Mouse (Mus musculus): Measurements from ENCODE around the gene Wdr38. TPM values are rescaled to one million over a fixed set of nuclear protein-coding genes. Genes with fewer than 3 reads are reported as not detected.

Gene Wdr38
- polyA plus RNA-seq, 1 experiment: 1.6 TPM

- no peaks in the 10 kb centered on the region for H3K36me3 ChIP-seq (ENCODE audit: control insufficient read depth, insufficient read depth, low read length)
- DNase-seq: no peak
- H3K27ac ChIP-seq (ENCODE audit: control insufficient read depth, insufficient read depth, low read length): no peak overlapping the region
- WGBS: 99% methylated on average over 2 of the region's 2 CpGs
- no peak overlapping the region for H3K4me3 ChIP-seq (ENCODE audit: control insufficient read depth, insufficient read depth, low read length)
- H3K4me1 ChIP-seq (replicated peaks; ENCODE audit: control insufficient read depth, insufficient read depth, low read length): peaks cover 11% of the 10 kb centered on the region
- no peak for TF ChIP-seq POLR2A (IDR thresholded peaks at IDR 0.05; ENCODE audit: control insufficient read depth, extremely low read depth, insufficient read depth, low read length, poor library complexity)
- TF ChIP-seq CTCF (IDR thresholded peaks at IDR 0.05; ENCODE audit: borderline replicate concordance, control insufficient read depth, extremely low read depth, insufficient read depth, low read length, poor library complexity): no peak
- no peaks in the 10 kb centered on the region for H3K27me3 ChIP-seq (ENCODE audit: control insufficient read depth, insufficient read depth, low read length)
Measured at GRCm38 (mm10) chr2:38988929-38989328, 8.3 kb upstream of the Wdr38 start.

GRCm38 (mm10) chr2:38992004-38992403 lies 5.3 kb upstream of the Wdr38 start:
- H3K27me3 ChIP-seq (ENCODE audit: control insufficient read depth, insufficient read depth, low read length): no peaks in the 10 kb centered on the region
- TF ChIP-seq CTCF (IDR thresholded peaks at IDR 0.05; ENCODE audit: borderline replicate concordance, control insufficient read depth, extremely low read depth, insufficient read depth, low read length, poor library complexity) (no peak), POLR2A (IDR thresholded peaks at IDR 0.05; ENCODE audit: control insufficient read depth, extremely low read depth, insufficient read depth, low read length, poor library complexity) (no peak)
- 91% methylated on average over 4 of the region's 4 CpGs for WGBS

GRCm38 (mm10) chr2:38992452-38992851 lies 4.8 kb upstream of the Wdr38 start:
- TF ChIP-seq CTCF (IDR thresholded peaks at IDR 0.05; ENCODE audit: borderline replicate concordance, control insufficient read depth, extremely low read depth, insufficient read depth, low read length, poor library complexity): no peak
- no peak overlapping the region for H3K27ac ChIP-seq (ENCODE audit: control insufficient read depth, insufficient read depth, low read length)
- no peak overlapping the region for H3K4me3 ChIP-seq (ENCODE audit: control insufficient read depth, insufficient read depth, low read length)
- DNase-seq: no peak
- 74% methylated on average over 4 of the region's 4 CpGs for WGBS
- H3K27me3 ChIP-seq (ENCODE audit: control insufficient read depth, insufficient read depth, low read length): no peaks in the 10 kb centered on the region
- no peaks in the 10 kb centered on the region for H3K36me3 ChIP-seq (ENCODE audit: control insufficient read depth, insufficient read depth, low read length)
- H3K4me1 ChIP-seq (replicated peaks; ENCODE audit: control insufficient read depth, insufficient read depth, low read length): peaks cover 12% of the 10 kb centered on the region

More at GRCm38 (mm10) chr2:38992004-38992403, 5.3 kb upstream of the Wdr38 start:
- Histone ChIP-seq H3K36me3 (ENCODE audit: control insufficient read depth, insufficient read depth, low read length) (no peaks in the 10 kb centered on the region), H3K4me3 (ENCODE audit: control insufficient read depth, insufficient read depth, low read length) (no peak overlapping the region), H3K4me1 (replicated peaks; ENCODE audit: control insufficient read depth, insufficient read depth, low read length) (peaks cover 11% of the 10 kb centered on the region), H3K27ac (ENCODE audit: control insufficient read depth, insufficient read depth, low read length) (no peak overlapping the region)
- DNase-seq: no peak

GRCm38 (mm10) chr2:38999381-38999780 lies 2.1 kb downstream of the Wdr38 start:
- 69% methylated on average over 4 of the region's 4 CpGs for WGBS
- H3K27me3 ChIP-seq (ENCODE audit: control insufficient read depth, insufficient read depth, low read length): no peaks in the 10 kb centered on the region
- DNase-seq: no peak
- H3K4me1 ChIP-seq (replicated peaks; ENCODE audit: control insufficient read depth, insufficient read depth, low read length): peaks cover 15% of the 10 kb centered on the region
- TF ChIP-seq POLR2A (IDR thresholded peaks at IDR 0.05; ENCODE audit: control insufficient read depth, extremely low read depth, insufficient read depth, low read length, poor library complexity) (no peak), CTCF (IDR thresholded peaks at IDR 0.05; ENCODE audit: borderline replicate concordance, control insufficient read depth, extremely low read depth, insufficient read depth, low read length, poor library complexity) (no peak)
- no peak overlapping the region for H3K27ac ChIP-seq (ENCODE audit: control insufficient read depth, insufficient read depth, low read length)
- H3K4me3 ChIP-seq (ENCODE audit: control insufficient read depth, insufficient read depth, low read length): no peak overlapping the region
- H3K36me3 ChIP-seq (ENCODE audit: control insufficient read depth, insufficient read depth, low read length): peaks cover 29% of the 10 kb centered on the region

GRCm38 (mm10) chr2:38999910-39000586 lies 2.8 kb downstream of the Wdr38 start:
- 89% methylated on average over 8 of the region's 8 CpGs for WGBS
- Histone ChIP-seq H3K27ac (ENCODE audit: control insufficient read depth, insufficient read depth, low read length) (no peak overlapping the region), H3K4me1 (replicated peaks; ENCODE audit: control insufficient read depth, insufficient read depth, low read length) (peaks cover 16% of the 10 kb centered on the region), H3K4me3 (ENCODE audit: control insufficient read depth, insufficient read depth, low read length) (no peak overlapping the region), H3K36me3 (ENCODE audit: control insufficient read depth, insufficient read depth, low read length) (peaks cover 29% of the 10 kb centered on the region), H3K27me3 (ENCODE audit: control insufficient read depth, insufficient read depth, low read length) (no peaks in the 10 kb centered on the region)
- TF ChIP-seq POLR2A (IDR thresholded peaks at IDR 0.05; ENCODE audit: control insufficient read depth, extremely low read depth, insufficient read depth, low read length, poor library complexity): no peak
- DNase-seq: no peak

GRCm38 (mm10) chr2:39000587-39000919 lies 3.3 kb downstream of the Wdr38 start:
- Histone ChIP-seq H3K4me3 (ENCODE audit: control insufficient read depth, insufficient read depth, low read length) (no peak overlapping the region), H3K4me1 (replicated peaks; ENCODE audit: control insufficient read depth, insufficient read depth, low read length) (peaks cover 16% of the 10 kb centered on the region), H3K27ac (ENCODE audit: control insufficient read depth, insufficient read depth, low read length) (no peak overlapping the region), H3K36me3 (ENCODE audit: control insufficient read depth, insufficient read depth, low read length) (peaks cover 29% of the 10 kb centered on the region), H3K27me3 (ENCODE audit: control insufficient read depth, insufficient read depth, low read length) (no peaks in the 10 kb centered on the region)
- no peak for TF ChIP-seq CTCF (IDR thresholded peaks at IDR 0.05; ENCODE audit: borderline replicate concordance, control insufficient read depth, extremely low read depth, insufficient read depth, low read length, poor library complexity)
- no peak for TF ChIP-seq POLR2A (IDR thresholded peaks at IDR 0.05; ENCODE audit: control insufficient read depth, extremely low read depth, insufficient read depth, low read length, poor library complexity)
- 91% methylated on average over 4 of the region's 4 CpGs for WGBS
- DNase-seq: no peak

GRCm38 (mm10) chr2:39001866-39002265 lies 4.6 kb downstream of the Wdr38 start:
- Histone ChIP-seq H3K27ac (ENCODE audit: control insufficient read depth, insufficient read depth, low read length) (no peak overlapping the region), H3K36me3 (ENCODE audit: control insufficient read depth, insufficient read depth, low read length) (peaks cover 29% of the 10 kb centered on the region), H3K4me1 (replicated peaks; ENCODE audit: control insufficient read depth, insufficient read depth, low read length) (peaks cover 18% of the 10 kb centered on the region), H3K4me3 (ENCODE audit: control insufficient read depth, insufficient read depth, low read length) (no peak overlapping the region), H3K27me3 (ENCODE audit: control insufficient read depth, insufficient read depth, low read length) (no peaks in the 10 kb centered on the region)
- TF ChIP-seq CTCF (IDR thresholded peaks at IDR 0.05; ENCODE audit: borderline replicate concordance, control insufficient read depth, extremely low read depth, insufficient read depth, low read length, poor library complexity): no peak
- no peak for TF ChIP-seq POLR2A (IDR thresholded peaks at IDR 0.05; ENCODE audit: control insufficient read depth, extremely low read depth, insufficient read depth, low read length, poor library complexity)
- WGBS: 90% methylated on average over 3 of the region's 3 CpGs
- DNase-seq: no peak
